Mouse (Mus musculus): Measurements from ENCODE around the gene Btg3.

DNA sequence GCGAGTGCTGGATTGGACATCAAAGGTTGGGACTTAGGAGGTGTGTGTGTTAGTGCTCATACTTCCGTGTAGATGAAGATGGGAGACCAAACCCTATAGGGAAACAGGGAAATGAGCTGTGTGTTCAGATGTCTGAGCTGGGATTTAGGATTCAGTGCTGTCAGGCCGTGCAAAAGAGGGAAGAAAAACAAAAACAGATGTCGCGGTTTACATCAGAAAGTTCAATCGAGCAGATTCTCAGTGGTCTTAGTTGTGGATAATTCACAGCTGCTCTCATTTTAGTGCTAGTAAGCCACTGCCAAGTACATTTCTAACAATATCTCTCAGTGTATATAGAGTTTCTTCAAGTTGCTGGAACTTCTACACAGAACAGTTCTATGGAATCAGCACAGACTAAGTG is 33.2 kb downstream of the Btg3 start:
- TF ChIP-seq CTCF (conservative IDR thresholded peaks at IDR 0.05; ENCODE audit: insufficient read depth, insufficient read length, low read depth, low read length) (no peak), POLR2A (IDR thresholded peaks at IDR 0.05; ENCODE audit: low read depth, low read length) (no peak)
